Mouse (Mus musculus) thymus, adult 18-20 months (tissue): ENCODE results near the gene Vsig10.
A peak's percentile ranks its signal among the peaks of the same experiment; 100 is the strongest.

Experiments used
- DNase-seq, 2 experiments: peaks; one replicate each; pipeline ENCODE4 v3.0.0; 2022; ENCODE audit warnings: mixed read lengths in 2 of 2

Vsig10 gene

DNA sequence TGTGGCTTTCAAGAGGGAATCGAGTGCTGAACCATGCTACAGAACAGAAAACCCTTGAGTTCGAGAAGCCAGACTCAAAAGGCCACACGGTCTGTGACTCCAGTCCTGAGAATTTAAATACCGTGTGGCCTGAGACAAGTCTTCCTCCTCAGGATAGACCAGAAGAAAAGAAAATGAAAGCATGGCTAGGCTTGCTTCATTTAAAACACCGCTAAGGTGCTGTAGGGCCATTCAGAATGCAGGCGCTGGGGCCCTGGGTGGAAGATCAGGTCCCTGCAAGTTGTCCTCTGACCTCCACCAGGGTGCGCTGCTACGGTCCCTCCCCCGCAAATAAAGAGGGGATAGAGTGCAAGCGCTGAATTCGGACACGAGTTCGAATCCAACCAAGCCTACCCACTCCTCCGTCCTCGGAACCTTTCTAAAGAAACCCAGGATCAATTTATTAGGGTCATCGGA lies 69.4 kb downstream of the Vsig10 start:
- DNase-seq = peak; percentile 51 to 66

DNA sequence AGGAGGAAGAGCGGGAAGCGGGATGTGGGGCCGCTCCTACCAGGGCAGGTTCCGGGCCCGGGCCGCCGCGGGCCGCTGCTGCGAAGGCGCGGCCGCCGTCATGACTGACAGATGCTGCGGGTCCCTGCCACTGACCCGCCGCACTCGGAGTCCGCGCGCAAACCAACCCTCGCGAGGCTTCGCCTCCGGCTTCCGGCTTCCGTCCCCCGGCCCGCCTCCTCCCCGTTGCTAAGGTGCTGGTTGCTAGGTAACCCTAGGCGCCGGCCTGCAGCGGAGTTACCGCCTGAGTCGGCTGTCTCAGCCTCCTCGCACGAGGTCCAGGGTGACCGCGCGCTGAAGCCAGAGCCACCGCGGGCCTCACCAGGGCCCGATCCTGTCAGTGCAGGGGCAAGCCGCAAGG lies 70.0 kb downstream of the Vsig10 start, which contains the start of gene Rfc5:
Gene Rfc5 (minus strand): TSS at position 171 of the 400 bp plus-strand sequence.
- peak; percentile 91 for DNase-seq

DNA sequence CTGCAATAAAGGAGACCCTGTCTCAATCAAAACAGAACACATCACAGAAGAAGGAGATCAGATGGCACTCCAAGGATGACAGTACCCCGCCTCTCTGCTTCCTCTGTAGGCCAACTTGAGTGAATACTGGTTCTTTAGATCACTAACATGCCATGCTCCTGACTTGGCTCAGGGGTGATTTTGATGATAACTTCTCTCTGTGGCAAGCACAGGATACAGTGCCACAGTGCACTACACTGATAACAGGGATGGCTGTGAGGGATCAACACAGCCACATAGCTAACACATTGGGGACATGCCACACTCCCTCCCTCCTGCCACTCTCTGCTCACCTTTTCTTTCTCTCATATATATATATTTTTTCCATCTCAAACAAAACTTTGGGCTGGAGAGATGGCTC lies 72.0 kb downstream of the Vsig10 start:
- no peak for DNase-seq

- DNase-seq = no peak
These were observed 77.0 kb downstream of the Vsig10 start for GRCm38 (mm10) chr5:117395834-117396233.

- DNase-seq = no peak
These were observed 77.7 kb downstream of the Vsig10 start for GRCm38 (mm10) chr5:117396596-117397014.

GRCm38 (mm10) chr5:117397371-117397770 lies 78.5 kb downstream of the Vsig10 start:
- DNase-seq = no peak

DNA sequence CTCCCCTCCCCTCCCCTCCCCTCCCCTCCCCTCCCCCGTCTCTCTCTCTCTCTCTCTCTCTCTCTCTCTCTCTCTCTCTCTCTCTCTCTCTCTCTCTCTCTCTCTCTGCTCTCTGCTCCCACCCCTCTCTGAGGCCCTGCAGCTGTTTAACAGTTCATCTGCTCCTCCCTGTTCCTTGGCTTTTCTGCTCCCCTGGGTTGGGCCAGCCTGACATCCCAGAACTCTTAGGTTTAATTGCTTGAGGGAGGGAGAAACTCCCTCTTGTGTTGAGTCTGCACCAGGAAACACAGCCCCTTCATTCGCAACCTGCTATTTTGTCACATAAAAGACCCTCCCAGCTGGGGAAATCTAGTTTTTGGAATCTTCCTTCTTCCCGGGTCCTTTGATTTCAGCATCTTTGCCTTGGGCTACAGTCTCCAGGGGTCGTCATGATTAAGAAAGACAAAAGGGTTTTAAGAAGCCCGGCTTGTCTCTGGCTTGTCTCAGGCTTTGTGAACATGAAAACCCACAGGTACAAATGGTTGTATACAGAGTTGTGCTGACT lies 79.2 kb downstream of the Vsig10 start:
- no peak for DNase-seq

DNA sequence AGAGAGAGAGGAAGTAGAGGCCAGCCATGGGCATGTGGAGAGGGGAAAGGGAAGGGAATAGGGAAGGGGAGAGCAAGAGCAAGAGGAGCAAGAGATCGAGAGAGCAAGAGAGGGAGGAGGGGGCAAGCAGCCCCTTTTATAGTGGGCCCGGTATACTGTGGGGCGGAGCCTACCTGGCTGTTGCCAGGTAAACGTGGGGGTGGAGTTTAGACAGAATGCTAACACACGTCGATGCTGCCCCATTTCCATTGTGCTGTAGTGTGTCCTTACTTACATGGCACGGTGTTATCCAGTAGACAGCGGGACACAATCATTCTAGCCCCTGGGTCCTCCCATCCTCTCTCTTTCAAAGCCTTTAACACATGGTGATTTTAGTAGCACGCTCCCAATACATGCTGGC lies 80.4 kb downstream of the Vsig10 start:
- no peak for DNase-seq

- no peak for DNase-seq
These were observed 84.7 kb downstream of the Vsig10 start for GRCm38 (mm10) chr5:117403609-117404008.
